Mouse (Mus musculus): ENCODE measurements around the gene Vps18.

DNA sequence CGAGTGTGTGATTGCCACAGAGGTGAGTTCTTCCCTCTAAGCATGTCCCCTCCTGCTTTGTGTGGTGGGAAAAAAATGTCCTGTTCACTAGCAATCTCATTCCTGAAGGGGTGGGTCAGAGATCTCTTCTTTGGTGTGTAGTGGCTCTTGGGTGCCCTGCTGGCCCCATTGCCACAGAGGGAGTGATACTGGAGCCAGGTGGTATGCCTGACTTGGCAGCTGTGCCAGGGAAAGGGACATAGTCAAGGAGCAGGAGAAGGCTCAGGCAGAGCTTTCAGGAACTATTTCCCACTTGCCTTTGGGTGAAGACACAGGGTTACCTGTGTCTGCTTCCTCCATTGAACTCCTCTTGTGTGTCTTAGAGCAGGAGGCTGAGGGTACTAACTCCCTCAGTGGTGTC lies 45.6 kb downstream of the Vps18 start:
- no peak for TF ChIP-seq MAX (IDR thresholded peaks at IDR 0.05; ENCODE audit: low read depth)
- no peak for TF ChIP-seq POLR2A (IDR thresholded peaks at IDR 0.05; ENCODE audit: insufficient read length, low read depth)
